Mouse (Mus musculus): ENCODE results near the gene Sorcs1. TPM values are rescaled to one million over a fixed set of nuclear protein-coding genes. Genes with fewer than 3 reads are reported as not detected.

The Sorcs1 gene
- total RNA-seq, 2 experiments from 2014 or later, result 38.9 to 40.2 TPM

DNA sequence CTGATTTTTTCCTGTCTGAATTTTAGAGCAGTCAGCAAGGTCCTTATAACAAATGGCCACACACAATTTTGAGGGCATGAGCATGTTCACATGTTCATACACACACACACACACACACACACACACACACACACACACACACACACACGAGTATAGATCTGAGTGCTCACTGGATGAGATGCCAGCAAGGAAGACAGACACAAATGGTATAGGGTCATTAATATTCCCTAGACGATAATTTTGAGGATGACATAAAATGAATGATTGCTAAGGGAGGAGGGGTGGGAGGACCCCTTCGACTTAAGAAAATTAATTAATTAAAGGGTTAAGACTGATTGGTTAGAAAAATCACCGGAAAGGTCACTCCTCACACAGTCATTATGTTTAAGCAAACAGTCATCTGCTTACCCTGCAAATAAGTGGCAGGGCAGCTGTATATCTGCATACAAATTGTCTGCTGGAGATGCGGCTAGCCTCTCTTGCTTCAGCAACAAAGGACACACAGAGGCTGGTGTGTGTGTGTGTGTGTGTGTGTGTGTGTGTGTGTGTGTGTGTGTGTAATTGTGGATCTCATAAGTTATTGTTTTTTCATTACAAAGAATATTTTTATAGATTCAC, 221.1 kb downstream of the Sorcs1 start:
- intact Hi-C loops (cut with DNase I), result no loop called here
- DNase-seq (ENCODE audit: low spot score in 2 of 2), result no peak

DNA sequence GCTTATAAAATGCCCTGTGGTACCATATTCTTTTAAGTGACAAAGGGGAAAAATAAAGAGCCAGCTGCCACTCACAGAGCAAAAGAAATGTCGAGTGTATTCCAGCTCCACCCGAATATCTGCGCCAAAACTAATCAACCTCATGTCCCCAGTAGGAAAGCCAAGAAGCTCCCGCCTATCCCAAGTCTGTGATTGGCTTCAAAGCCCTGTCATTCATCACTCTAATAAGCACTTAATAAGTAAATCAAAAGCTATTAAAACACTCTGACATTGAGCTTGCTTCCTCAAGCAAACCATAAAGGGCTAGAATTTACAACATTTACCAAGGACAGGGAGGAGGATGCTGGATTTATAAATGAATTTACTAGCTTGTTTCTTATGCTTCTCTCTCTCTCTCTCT, 237.3 kb downstream of the Sorcs1 start:
- intact Hi-C loops (cut with DNase I), result no loop called here
- no peak for DNase-seq (ENCODE audit: low spot score in 2 of 2)

DNA sequence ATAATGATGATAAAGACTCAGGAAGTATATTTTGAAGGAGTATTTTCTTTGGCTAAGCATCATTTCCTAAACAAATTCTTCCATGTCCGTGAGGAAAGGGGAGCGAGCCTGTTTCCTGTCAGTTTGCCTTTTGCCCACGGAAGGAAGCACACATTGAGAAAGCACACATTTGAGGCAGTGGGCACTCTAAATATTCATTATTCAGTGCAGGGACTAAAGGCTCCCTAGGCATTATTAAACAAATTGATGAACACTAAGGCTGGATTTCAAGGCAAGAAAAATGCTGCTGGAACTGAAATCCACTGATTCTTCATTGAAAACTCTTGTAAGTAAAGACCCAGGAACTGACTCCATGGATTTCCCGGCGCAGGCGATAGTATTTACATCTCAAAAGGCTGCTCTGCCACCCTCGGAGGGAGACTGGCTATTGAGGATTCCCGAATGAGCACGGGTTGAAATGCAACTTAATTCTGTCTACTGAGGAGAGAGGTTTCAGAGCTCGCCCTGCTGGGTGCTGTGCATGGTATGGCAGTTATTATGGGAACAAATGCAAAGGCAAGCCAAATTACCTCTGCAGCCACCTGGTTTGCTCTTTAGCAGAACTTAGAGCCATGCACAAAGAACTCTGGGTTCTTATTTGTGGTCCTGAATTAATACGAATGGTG, 238.1 kb downstream of the Sorcs1 start:
- DNase-seq (ENCODE audit: low spot score in 2 of 2), result no peak

DNA sequence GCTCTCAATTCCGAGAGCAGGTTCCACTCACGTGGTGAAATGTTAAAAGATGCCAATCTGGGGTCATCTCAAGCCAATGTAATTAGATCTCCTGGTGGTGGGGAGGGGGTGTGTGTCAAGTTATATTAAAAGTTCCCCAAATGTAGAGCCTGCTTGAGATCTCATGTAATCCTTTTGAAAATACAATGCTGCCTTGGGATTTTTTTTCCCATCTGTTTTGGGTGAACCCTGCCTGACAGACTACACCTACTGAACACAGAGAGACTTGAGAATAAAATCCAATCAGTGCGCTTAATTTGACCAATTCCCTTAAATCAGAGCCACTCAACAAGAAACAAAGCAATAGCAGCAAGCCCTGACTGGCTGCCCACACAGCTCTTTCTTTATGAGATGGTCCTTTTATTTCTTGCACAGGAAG, 239.0 kb downstream of the Sorcs1 start:
- no peak for DNase-seq (ENCODE audit: low spot score in 2 of 2)
- intact Hi-C loops (cut with DNase I), result no loop called here

More for the DNA sequence above, 238.1 kb downstream of the Sorcs1 start:
- intact Hi-C loops (cut with DNase I), result no loop called here

DNA sequence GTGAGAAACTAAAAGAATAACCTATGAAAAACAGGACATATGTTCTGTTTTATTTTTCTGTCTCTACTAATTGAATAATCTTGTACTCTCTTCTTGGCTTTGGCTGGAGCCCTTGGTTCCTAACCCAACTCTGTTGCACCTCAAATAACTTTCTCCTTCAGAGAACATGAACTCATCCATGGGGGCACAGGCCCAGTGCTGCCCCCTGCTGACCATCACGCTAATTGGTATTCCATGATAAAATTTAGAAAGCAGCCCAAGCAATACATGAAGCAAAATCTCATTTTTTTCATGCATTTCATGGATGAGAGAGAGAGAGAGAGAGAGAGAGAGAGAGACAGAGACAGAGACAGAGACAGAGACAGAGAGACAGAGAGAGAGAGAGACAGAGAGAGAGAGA, 255.5 kb downstream of the Sorcs1 start:
- intact Hi-C loops (cut with DNase I), result no loop called here

DNA sequence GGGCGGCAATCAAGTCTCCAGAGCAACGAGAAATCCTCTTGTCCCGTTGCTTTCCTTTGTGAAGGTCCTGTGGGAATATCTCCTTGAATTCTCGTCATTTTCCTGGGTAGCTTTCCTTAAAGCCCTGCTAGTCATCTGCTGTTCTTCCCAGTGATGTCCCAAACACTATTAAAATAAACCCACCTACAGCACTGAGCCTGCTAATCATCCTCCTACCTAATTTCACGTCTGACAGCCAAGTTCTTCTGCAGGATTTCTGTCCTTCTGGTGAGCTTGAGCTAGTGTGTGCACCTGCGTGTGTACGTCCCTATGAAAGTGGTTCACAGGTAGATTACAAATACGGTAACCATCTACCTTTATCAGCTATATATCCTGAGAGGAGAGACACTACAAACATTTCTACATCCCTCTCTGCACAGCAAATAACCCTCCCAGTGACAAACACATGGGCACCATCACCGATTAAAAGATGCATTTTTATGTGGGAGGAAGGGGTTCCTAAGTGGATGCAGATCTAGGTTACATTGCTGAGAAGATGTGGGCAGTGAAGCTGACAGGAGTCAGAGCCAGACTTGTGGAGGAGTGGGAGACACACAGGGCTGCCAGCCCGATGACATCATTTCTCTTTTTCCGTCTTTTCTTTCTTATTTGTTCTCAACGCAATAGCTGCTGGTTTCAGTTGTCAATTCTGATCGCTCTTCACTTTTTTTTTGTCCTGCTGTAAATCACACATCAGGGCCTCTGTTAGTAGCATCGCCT, 259.3 kb downstream of the Sorcs1 start:
- intact Hi-C loops (cut with DNase I), result no loop called here
- DNase-seq (ENCODE audit: low spot score in 2 of 2), result peak; percentile 37 to 51

More for the DNA sequence above, 255.5 kb downstream of the Sorcs1 start:
- DNase-seq (ENCODE audit: low spot score in 2 of 2), result no peak

DNA sequence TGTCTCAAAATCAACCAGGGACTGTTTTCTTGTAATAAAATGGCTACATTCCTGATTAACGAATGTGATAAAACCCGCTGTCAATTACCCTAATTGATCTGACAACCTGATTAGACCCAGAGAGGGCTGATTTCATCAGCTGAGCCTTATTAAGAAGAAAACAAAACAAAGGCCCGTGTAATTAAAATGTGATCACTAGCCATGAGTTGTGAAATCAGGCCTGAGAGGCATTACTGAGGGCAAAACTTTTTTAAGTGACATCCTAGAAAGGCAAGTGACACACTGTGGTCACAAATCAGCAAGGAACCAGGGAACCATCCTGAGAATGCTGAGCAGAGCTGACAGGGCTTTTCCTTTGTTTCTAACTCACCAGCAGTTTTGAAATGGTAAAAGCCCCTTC, 267.9 kb downstream of the Sorcs1 start:
- no peak for DNase-seq (ENCODE audit: low spot score in 2 of 2)
- intact Hi-C loops (cut with DNase I), result no loop called here

DNA sequence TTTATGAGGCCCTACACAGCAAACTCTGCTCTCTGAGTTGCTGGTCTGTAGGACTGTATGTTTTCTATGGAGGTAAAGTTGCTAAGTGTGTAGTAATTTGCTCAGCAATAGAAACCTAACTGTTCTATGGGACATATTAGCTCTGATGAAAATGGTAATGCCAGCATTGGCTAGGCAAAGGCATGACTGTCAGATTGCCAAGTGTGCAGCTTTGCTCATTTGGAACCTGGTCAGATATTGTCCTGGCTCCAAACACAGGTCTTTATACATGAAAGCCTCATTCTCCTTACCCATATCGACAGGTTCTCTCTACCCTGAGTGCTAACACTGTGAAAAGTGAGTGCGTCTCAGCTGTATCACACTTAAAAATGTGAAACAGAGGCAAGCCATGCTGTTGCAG, 280.1 kb downstream of the Sorcs1 start:
- DNase-seq (ENCODE audit: low spot score in 2 of 2), result no peak
- intact Hi-C loops (cut with DNase I), result no loop called here

DNA sequence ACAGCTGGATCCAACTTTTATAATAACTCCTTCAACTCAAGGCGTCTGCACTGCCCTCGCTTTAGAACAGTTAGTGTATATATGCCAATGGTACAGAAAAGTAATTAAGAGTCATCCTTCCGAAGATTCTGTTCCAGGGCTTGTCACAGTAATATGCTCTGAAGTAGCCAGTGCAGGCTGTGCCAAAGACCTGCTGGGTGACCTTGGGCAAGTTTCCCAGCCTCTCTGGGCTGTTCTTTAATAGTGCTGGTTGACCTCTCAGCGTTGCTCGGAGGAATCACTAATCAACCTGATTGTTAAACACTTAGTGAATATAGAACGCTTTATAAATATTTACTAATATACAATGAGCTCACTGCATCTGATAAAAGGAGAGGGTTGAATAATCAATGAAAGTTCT, 282.7 kb downstream of the Sorcs1 start:
- intact Hi-C loops (cut with DNase I), result no loop called here
- no peak for DNase-seq (ENCODE audit: low spot score in 2 of 2)

DNA sequence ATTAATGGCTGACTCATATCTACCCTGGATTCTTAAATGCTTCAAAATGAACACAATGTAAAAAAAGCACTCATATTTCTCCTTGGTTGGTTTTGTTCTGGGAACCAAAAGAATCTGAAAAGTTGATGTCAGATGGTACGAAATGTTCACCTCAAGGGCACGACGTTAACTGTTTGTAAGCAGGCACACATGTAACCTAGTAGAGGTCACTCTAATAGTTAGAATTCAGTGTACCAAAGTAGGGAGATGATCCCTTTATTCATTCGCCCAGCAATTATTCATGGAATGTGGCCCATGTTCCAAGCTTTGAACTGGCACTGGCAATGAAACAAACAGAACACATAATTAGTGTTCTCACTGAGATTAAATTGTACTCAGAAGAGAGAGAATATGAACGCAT, 284.3 kb downstream of the Sorcs1 start:
- intact Hi-C loops (cut with DNase I), result no loop called here
- DNase-seq (ENCODE audit: low spot score in 2 of 2), result no peak

DNA sequence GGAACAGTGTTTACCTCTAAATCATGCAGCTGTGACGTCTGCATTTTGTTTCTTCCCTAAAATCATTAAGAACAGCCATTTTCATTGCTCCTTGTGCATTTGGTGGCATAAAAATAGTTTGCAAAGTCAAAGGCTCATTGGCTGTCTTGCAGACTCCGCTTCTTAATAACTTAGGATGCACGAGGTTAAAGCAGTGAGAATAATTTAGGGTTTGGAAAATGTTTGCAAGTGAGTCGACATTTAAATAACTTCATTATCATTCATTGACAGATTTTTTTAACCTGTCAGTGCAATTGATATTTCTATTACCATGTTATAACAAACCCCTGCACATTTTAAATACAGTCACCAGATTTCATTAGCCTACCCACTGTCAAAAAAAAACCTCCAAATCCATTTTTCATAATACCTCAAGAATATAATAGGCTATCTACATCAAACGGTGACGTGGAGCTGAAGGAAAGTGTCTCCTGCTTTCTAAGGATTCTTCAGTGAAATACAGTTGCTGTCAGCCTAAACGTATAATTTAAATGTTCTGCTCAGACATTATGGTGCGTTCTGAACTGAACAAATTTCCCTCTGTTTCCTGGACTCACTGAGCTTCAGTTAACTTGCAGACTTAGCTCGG, 288.4 kb downstream of the Sorcs1 start:
- DNase-seq (ENCODE audit: low spot score in 2 of 2), result no peak
- intact Hi-C loops (cut with DNase I), result no loop called here

DNA sequence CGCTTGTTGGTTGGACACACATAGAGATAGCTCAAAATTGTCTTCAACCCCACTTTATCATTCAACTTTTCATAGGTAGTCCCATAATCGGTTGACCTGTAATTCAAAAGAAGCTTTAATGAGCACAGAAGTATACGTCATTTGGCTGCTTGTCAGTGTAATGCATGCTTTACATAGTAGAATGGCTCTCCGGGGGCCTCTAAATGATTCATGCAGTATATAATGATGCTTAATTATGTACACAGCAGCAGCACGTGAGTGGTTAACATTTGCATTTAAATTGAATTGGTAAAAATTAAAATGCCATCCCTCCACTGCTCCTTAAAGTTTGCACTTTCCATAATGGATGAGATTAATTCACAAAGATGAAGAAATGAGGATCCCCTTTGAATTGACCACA, 299.5 kb downstream of the Sorcs1 start:
- intact Hi-C loops (cut with DNase I), result no loop called here
- DNase-seq (ENCODE audit: low spot score in 2 of 2), result no peak

DNA sequence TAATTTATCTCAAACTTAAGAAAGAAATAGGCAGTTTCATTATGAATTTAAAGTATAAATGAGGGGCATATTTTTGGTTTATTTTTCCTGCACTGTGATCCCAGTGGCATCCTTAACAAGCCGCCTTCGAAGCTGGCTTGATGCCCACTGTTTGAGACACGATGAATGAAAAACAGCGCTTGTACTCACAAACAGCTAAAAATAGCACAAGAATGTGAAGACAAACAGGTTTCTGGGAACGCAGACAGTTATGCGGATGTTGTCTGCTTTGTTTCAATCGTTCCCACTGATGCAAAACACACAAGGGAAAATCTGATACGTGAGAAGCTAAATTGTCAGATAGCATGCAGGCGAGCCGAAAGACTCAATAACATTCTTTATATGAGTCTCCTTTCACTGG, 303.7 kb downstream of the Sorcs1 start:
- intact Hi-C loops (cut with DNase I), result no loop called here
- DNase-seq (ENCODE audit: low spot score in 2 of 2), result no peak

DNA sequence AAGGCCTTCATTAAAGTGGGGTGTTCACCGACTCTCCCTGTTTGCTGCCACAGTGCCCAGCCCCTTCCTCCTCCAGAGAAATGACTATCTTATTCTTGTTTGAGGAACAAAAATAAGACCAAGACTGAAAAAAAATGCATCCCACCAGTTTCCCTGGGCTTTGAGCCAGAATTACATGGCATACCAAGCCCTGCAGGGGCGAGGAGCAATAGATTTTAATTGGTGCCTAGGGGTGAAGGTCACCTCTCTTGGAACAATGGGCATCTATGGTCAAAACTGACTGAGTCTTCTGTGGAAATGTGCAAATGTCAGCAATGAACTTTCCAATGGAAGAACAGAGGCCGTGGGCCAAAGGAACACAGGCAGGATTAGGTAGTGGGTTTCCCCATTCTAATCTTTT, 312.0 kb downstream of the Sorcs1 start:
- no peak for DNase-seq (ENCODE audit: low spot score in 2 of 2)
- intact Hi-C loops (cut with DNase I), result no loop called here

DNA sequence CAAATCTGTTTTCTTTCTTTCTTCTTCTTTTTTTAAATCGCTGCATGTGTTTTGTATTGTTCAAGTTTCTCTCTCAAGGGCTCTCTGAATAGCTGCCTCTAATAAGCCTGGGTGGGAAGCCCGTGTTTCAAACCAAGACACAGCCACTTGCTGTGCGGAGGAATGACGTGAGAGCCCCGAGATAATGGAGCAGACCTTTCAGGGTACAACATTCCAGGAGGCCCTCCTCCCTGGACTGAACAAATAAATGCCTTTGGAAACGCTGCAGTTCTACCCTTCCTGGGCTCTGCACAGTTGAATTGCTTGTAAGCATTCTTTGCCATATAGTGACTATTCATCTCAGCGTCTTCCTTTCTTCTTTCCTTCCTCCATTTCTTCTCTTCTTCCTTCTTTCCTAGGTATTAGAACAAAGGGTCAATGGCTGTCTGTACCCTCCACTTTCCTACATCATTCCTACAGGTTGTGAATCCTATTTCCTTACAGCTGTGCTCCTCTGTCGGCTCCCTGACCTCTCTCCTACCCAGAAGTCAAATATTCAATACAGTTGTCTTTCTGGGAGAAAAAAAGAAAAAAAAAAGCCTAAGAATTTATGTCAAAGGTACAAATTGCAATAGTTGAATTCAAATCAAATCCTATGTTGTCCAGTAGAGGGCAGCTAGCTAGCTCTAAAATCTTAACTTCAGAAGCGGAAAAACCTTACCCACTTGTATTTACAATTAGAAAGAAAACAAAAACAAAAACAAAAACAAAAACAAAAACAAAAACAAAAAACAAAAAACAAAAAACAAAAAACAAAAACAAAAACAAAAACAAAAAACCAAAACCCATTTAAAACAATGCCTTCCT, 315.6 kb downstream of the Sorcs1 start:
- intact Hi-C loops (cut with DNase I), result loop anchor here (5.0 kb wide), 1 partner anchor 314 kb away; the partner anchor contains the start of gene Sorcs1
- no peak for DNase-seq (ENCODE audit: low spot score in 2 of 2)

DNA sequence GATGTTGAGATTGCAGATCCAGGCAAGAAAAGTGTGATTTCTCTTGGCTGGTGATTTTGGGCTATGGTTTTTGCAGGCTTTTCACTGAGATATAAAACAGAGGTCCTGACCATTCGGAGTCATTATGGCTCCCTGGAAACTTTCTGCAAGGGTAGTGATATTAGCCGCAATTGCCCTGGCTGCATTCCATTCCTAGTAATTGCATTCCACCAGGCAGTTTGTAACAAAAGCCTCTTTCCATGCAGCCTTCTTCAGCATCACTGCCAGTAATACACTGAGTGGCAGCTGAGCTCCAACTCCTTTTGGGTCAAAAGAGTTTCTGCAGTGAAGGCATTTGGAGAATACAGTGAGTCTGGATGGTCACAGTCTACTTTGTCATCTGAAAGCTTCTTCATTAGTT, 319.9 kb downstream of the Sorcs1 start:
- intact Hi-C loops (cut with DNase I), result no loop called here
- no peak for DNase-seq (ENCODE audit: low spot score in 2 of 2)

DNA sequence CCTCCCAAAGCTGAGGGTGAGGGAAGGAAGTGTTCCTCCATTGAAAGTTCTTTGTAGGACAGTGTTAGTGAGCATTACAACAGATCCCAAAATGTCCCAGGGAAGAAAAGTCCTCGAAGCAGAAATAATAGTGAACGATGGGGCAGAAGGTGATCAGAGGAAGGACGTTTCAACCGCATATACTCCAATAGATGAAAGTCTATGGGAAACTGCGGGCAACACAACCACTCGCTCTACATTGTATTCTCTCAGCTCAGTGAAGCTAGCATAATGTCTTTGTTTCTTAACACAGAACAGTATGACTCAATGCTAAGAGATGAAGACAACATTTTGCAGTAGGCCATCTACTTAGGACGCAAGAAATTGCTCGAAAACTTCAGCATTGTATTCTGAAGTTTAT, 339.2 kb downstream of the Sorcs1 start:
- intact Hi-C loops (cut with DNase I), result no loop called here
- no peak for DNase-seq (ENCODE audit: low spot score in 2 of 2)

DNA sequence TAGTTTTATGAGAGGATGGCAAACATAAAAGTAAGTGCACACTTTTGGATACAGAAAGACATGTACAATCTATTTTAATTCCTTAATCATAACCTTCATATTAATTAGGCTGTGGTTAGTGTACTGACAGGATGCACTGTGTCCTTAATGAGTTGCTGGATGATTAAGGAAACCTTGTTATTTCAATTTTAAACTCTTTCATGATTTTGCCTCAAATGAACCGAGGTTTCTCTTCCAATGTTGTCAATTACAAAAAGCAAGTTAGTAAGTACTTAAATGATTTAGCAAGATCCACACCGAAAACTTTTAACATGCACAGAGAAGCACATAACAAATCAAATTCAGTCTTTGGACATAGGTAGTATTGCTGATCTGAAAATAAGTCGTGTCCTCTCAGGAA, 341.7 kb downstream of the Sorcs1 start:
- no peak for DNase-seq (ENCODE audit: low spot score in 2 of 2)
- intact Hi-C loops (cut with DNase I), result no loop called here

DNA sequence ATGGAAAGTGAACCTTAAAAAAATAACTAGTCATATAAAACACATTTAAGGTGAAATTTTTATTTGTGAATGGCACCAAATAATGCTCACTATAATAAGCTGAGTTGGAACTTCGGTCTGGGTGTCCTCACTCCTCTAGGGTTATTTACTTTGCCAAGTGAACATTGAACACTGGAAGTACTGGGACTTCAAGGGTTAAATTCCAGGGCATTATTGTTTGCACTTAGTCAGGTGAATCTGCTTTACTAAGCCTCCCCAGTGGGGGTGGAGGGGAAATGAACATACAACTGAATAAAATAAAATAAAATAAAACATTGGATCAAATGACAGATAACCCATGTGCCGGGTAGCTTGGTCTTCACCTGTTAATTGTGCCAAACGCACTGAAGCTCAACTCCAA, 347.3 kb downstream of the Sorcs1 start:
- DNase-seq (ENCODE audit: low spot score in 2 of 2), result no peak
- intact Hi-C loops (cut with DNase I), result no loop called here

DNA sequence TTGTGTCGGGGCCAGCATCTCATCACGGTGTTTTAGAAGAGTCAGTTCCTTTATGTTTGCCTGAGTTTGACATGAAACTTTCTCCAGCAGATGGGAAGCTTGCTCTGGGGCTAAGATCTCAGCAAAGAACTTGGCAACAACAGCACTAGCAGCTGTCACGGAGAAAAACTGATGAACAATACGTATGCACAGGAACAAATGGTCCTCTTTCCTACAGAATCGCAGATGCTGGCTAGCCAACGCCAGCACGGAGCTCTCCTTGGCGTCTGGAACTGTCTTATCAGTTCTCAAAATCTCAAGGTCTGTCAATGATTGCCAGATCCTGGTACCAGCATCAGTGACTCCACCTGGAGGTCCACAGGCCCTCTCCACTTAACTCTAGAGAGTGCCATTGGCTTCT, 350.6 kb downstream of the Sorcs1 start:
- peak; percentile 15 to 34 for DNase-seq (ENCODE audit: low spot score in 2 of 2)
- intact Hi-C loops (cut with DNase I), result no loop called here
